Mouse (Mus musculus): ENCODE measurements around the gene Ncor2.

- TF ChIP-seq CTCF (IDR thresholded peaks at IDR 0.05; ENCODE audit: low read depth, low read length) (no peak), POLR2A (IDR thresholded peaks at IDR 0.05; ENCODE audit: extremely low read depth, insufficient read depth, low read length) (no peak)
Observed at GRCm38 (mm10) chr5:125148173-125148572, 30.8 kb downstream of the Ncor2 start.
